Mouse (Mus musculus) liver, adult 2 months (tissue): Measurements from ENCODE around the gene Eif3l. TPM values are rescaled to one million over a fixed set of nuclear protein-coding genes. Genes with fewer than 3 reads are reported as not detected.

Experiments used
- DNase-seq: peaks from one replicate; pipeline ENCODE4 v3.0.0-alpha.2; 2011; ENCODE audit warnings: low read depth, low spot score; ENCODE audit errors: extremely low read depth
- H3K27ac ChIP-seq: fragments of 200-500 bp; replicated peaks from 2 replicates; pipeline ENCODE4 v1.5.1; 2012; ENCODE audit warnings: low read depth, mild to moderate bottlenecking, control low read depth, inconsistent platforms, low read length; ENCODE audit not compliant: insufficient read depth
- H3K27me3 ChIP-seq: fragments of 200-500 bp; 2 replicates; pipeline ENCODE4 v1.6.1; 2012; ENCODE audit warnings: mild to moderate bottlenecking, moderate library complexity, low read length, inconsistent platforms; ENCODE audit not compliant: control insufficient read depth, insufficient read depth
- H3K36me3 ChIP-seq: fragments of 200-500 bp; 2 replicates; pipeline ENCODE4 v1.6.1; 2012; ENCODE audit warnings: low read length, inconsistent platforms; ENCODE audit not compliant: control insufficient read depth, insufficient read depth
- H3K4me1 ChIP-seq: fragments of 200-500 bp; 2 replicates; pipeline ENCODE4 v1.6.1; 2011; ENCODE audit warnings: low read length; ENCODE audit not compliant: control insufficient read depth, insufficient read depth
- H3K4me3 ChIP-seq: fragments of 200-500 bp; 2 replicates; pipeline ENCODE4 v1.5.1; 2011; ENCODE audit warnings: low read depth, mild to moderate bottlenecking, control low read depth, low read length, moderate library complexity; ENCODE audit not compliant: insufficient read depth
- H3K79me2 ChIP-seq: fragments of 200-500 bp; 2 replicates; pipeline ENCODE4 v1.6.1; 2012; ENCODE audit warnings: inconsistent platforms, mild to moderate bottlenecking, low read length, moderate library complexity; ENCODE audit not compliant: control insufficient read depth, insufficient read depth
- H3K9ac ChIP-seq: fragments of 200-500 bp; 2 replicates; pipeline ENCODE4 v1.6.1; 2012; ENCODE audit warnings: low read depth, mild to moderate bottlenecking, control low read depth, inconsistent platforms, low read length
- CTCF ChIP-seq: fragments of 200-500 bp; IDR thresholded peaks from 2 replicates; pipeline ENCODE4 v1.5.1; 2011; ENCODE audit warnings: low read depth, low read length, control low read depth
- POLR2A ChIP-seq: fragments of 200-500 bp; IDR thresholded peaks from 2 replicates; pipeline ENCODE4 v1.6.1; 2011; ENCODE audit warnings: low read length, control low read depth; ENCODE audit not compliant: insufficient read depth; ENCODE audit errors: extremely low read depth
- WGBS: fragments of 180-500 bp; shearing (Covaris S2); methylation state at CpG from one replicate; pipeline ENCODE4 v1.1.7; 2018; 5-methylcytosine and 5-hydroxymethylcytosine counted together
- polyA plus RNA-seq: library from polyadenylated mRNA; depleted of rRNA; stranded (reverse); fragments of >200 nt; gene quantifications from 2 replicates; pipeline ENCODE4 v1.2.3, GENCODE M21; 2012
- total RNA-seq: library from RNA; depleted of rRNA; stranded (reverse); fragments of >200 nt; gene quantifications from 2 replicates; pipeline ENCODE4 v1.2.3, GENCODE M21; 2014

Gene Eif3l
- total and polyA plus RNA-seq, 2 experiments = 82.1 to 103 TPM

DNA sequence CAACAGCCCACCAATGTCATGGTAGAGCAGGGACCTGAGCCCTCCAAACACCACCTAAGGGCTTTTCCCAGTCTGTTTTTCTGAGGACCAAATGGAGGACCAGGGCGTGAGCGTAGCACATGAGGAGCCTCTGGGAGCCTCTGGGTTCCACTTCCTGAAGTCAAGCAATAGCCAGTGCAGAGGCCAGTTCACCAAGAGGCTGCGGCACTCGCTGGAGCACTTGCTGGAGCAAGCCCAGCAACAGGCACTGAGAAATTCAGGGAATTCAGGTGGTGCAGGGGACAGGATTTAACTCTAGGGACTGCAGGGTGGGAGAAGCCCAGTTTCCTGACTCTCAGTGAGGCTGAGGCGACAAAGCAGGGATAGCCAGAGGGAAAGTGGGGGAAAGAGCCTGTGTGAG, 23.2 kb downstream of the Eif3l start:
- Histone ChIP-seq H3K27ac (peak overlapping the region; percentile 26; the same call in 1 of the 2 replicates), H3K36me3 (peaks cover 13% of the 10 kb centered on the region; the same call in 1 of the 2 replicates), H3K27me3 (no peaks in the 10 kb centered on the region), H3K4me1 (peaks cover 12% of the 10 kb centered on the region), H3K79me2 (no peaks in the 10 kb centered on the region), H3K4me3 (no peak overlapping the region), H3K9ac (no peak overlapping the region)
- TF ChIP-seq POLR2A (no peak), CTCF (no peak)
- WGBS = 80% methylated on average over 5 of the region's 5 CpGs
- no peak for DNase-seq

GRCm38 (mm10) chr15:79098868-79099267, 23.9 kb downstream of the Eif3l start:
- 67% methylated on average over 7 of the region's 7 CpGs for WGBS
- H3K36me3 ChIP-seq = peaks cover 7% of the 10 kb centered on the region; the same call in 1 of the 2 replicates
- peaks cover 12% of the 10 kb centered on the region for H3K4me1 ChIP-seq
- peak overlapping the region; percentile 44 for H3K27ac ChIP-seq
- DNase-seq = no peak
- no peaks in the 10 kb centered on the region for H3K79me2 ChIP-seq
- H3K9ac ChIP-seq = no peak overlapping the region
- TF ChIP-seq CTCF (no peak), POLR2A (no peak)
- no peak overlapping the region for H3K4me3 ChIP-seq
- H3K27me3 ChIP-seq = no peaks in the 10 kb centered on the region

GRCm38 (mm10) chr15:79099456-79099855, 24.5 kb downstream of the Eif3l start:
- 78% methylated on average over 4 of the region's 4 CpGs for WGBS
- Histone ChIP-seq H3K4me1 (peaks cover 12% of the 10 kb centered on the region), H3K4me3 (no peak overlapping the region), H3K27ac (peak overlapping the region; percentile 44), H3K79me2 (no peaks in the 10 kb centered on the region), H3K36me3 (peaks cover 1% of the 10 kb centered on the region; the same call in 1 of the 2 replicates), H3K9ac (no peak overlapping the region), H3K27me3 (no peaks in the 10 kb centered on the region)
- DNase-seq = no peak
- TF ChIP-seq CTCF = no peak
- no peak for TF ChIP-seq POLR2A

- 88% methylated on average over 4 of the region's 4 CpGs for WGBS
- Histone ChIP-seq H3K79me2 (no peaks in the 10 kb centered on the region), H3K27ac (no peak overlapping the region), H3K27me3 (no peaks in the 10 kb centered on the region), H3K36me3 (no peaks in the 10 kb centered on the region), H3K4me3 (no peak overlapping the region), H3K4me1 (peaks cover 12% of the 10 kb centered on the region), H3K9ac (no peak overlapping the region)
- DNase-seq = no peak
- TF ChIP-seq CTCF = no peak
- TF ChIP-seq POLR2A = no peak
Measured at GRCm38 (mm10) chr15:79100391-79100790, 25.4 kb downstream of the Eif3l start.

GRCm38 (mm10) chr15:79101531-79101930, 26.6 kb downstream of the Eif3l start:
- TF ChIP-seq POLR2A (no peak), CTCF (no peak)
- Histone ChIP-seq H3K27ac (no peak overlapping the region), H3K36me3 (no peaks in the 10 kb centered on the region), H3K79me2 (no peaks in the 10 kb centered on the region), H3K9ac (no peak overlapping the region), H3K4me3 (no peak overlapping the region), H3K4me1 (peaks cover 12% of the 10 kb centered on the region), H3K27me3 (no peaks in the 10 kb centered on the region)
- no peak for DNase-seq

- Histone ChIP-seq H3K79me2 (no peaks in the 10 kb centered on the region), H3K4me1 (0 out of 2 replicates have a peak, but pooled peaks cover 2% of the 10 kb centered on the region), H3K27ac (no peak overlapping the region), H3K36me3 (no peaks in the 10 kb centered on the region), H3K27me3 (no peaks in the 10 kb centered on the region), H3K9ac (no peak overlapping the region), H3K4me3 (no peak overlapping the region)
- TF ChIP-seq CTCF (no peak), POLR2A (no peak)
- DNase-seq = no peak
- WGBS = 83% methylated on average over 10 of the region's 10 CpGs
Measured at GRCm38 (mm10) chr15:79103264-79103663, 28.3 kb downstream of the Eif3l start.
